Mouse (Mus musculus) liver, adult 2 months (tissue): Measurements from ENCODE around the gene Tln2.

Source experiments
- CTCF ChIP-seq: fragments of 200-500 bp; IDR thresholded peaks from 2 replicates; pipeline ENCODE4 v1.5.1; 2011; ENCODE audit warnings: low read depth, low read length, control low read depth
- POLR2A ChIP-seq: fragments of 200-500 bp; IDR thresholded peaks from 2 replicates; pipeline ENCODE4 v1.6.1; 2011; ENCODE audit warnings: low read length, control low read depth; ENCODE audit not compliant: insufficient read depth; ENCODE audit errors: extremely low read depth

DNA sequence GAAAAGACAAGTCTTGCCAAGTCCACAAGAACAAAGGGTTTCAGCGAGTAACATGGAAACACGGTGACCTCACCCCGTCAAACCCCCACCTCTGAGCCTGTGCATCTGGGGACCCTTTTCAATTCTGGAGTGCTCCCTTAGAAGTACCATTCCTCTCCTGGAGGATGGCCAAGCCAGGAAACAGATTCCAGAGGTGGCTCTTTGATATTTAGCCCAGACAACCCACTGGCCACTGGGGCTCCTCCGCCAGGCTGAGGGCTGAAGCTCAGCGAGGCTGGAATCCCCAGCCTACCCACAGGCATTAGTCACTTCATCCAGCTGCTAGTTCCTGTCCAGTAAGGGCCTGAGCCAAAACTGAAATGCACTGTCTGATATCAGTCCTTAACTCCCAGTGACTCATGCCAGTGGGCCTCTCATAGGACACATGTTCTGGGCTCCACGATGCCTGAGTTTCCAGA, 6.3 kb upstream of the Tln2 start:
- TF ChIP-seq POLR2A (no peak), CTCF (no peak)
